Mouse (Mus musculus): ENCODE results near the gene Cpxm1. TPM values are rescaled to one million over a fixed set of nuclear protein-coding genes. Genes with fewer than 3 reads are reported as not detected.

Cpxm1 gene
- polyA plus RNA-seq, 1 experiment from 2014 or later = 36.1 TPM

DNA sequence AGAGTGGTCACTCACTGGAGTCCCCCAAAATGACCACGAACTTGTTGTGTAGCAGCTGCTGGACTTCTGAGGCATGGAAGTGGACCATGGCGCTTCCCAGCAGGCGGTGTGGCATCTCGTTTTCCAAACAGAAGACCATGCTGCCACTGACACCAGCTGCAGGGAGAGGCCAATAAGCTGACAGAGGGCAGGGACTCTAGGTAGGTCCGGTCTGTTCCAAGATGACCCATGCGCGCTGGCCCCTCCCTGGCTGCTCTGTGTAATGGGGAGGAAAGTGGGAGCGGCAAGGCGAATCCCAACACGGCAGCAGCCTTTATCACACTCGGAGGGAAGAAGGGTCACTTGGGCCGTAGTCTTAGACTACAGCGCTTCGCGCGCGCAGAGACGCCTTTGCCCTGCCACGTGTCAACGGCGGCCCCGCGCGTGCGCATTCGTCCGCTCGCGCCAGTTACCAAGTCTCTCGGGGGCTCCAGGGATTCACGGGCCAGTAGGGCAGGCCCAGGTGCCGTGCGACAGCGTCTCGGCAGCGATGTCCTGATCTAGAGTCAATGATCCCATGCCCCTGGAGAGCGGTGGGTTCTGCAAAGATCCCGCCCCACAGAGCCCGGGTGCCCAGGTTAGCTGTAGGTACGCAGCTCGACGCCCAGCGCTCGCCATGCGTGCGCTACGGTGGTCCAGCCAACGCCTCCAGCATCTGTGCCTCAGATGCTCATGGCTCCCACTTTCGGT, 26.2 kb upstream of the Cpxm1 start:
- ATAC-seq = peak; percentile 80
- Histone ChIP-seq H3K36me3 (no peaks in the 10 kb centered on the region; the same call in 1 of the 2 replicates), H3K4me1 (replicated peaks) (peaks cover 9% of the 10 kb centered on the region; the same call in 1 of the 2 replicates), H3K4me3 (replicated peaks) (peak overlapping the region; percentile 71), H3K4me2 (replicated peaks) (peak overlapping the region; percentile 92), H3K27ac (peak overlapping the region; percentile 93), H3K27me3 (replicated peaks) (no peaks in the 10 kb centered on the region), H3K9me3 (no peaks in the 10 kb centered on the region), H3K9ac (peak overlapping the region; percentile 89)
- WGBS = 15% methylated on average over 49 of the region's 49 CpGs

- Histone ChIP-seq H3K9me3 (no peaks in the 10 kb centered on the region), H3K4me3 (replicated peaks) (no peak overlapping the region), H3K27me3 (replicated peaks) (no peaks in the 10 kb centered on the region), H3K27ac (no peak overlapping the region), H3K4me2 (replicated peaks) (no peak overlapping the region), H3K9ac (no peak overlapping the region), H3K36me3 (no peaks in the 10 kb centered on the region; the same call in 1 of the 2 replicates), H3K4me1 (replicated peaks) (peaks cover 9% of the 10 kb centered on the region; the same call in 1 of the 2 replicates)
- WGBS = 97% methylated on average over 26 of the region's 26 CpGs
- no peak for ATAC-seq
Measured at GRCm38 (mm10) chr2:130421781-130422620, 24.6 kb upstream of the Cpxm1 start.

- Histone ChIP-seq H3K36me3 (no peaks in the 10 kb centered on the region), H3K27me3 (replicated peaks) (no peaks in the 10 kb centered on the region), H3K4me3 (replicated peaks) (no peak overlapping the region), H3K4me2 (replicated peaks) (no peak overlapping the region), H3K9ac (no peak overlapping the region), H3K9me3 (no peaks in the 10 kb centered on the region), H3K4me1 (replicated peaks) (no peaks in the 10 kb centered on the region), H3K27ac (no peak overlapping the region)
- 72% methylated on average over 6 of the region's 6 CpGs for WGBS
- ATAC-seq = no peak
Measured at GRCm38 (mm10) chr2:130414094-130414856, 16.9 kb upstream of the Cpxm1 start.

GRCm38 (mm10) chr2:130412775-130413174, 15.4 kb upstream of the Cpxm1 start:
- H3K4me2 ChIP-seq (replicated peaks) = no peak overlapping the region
- WGBS = 75% methylated on average over 3 of the region's 3 CpGs
- H3K36me3 ChIP-seq = no peaks in the 10 kb centered on the region
- H3K9ac ChIP-seq = no peak overlapping the region
- H3K9me3 ChIP-seq = no peaks in the 10 kb centered on the region
- no peak for ATAC-seq
- no peaks in the 10 kb centered on the region for H3K27me3 ChIP-seq (replicated peaks)
- no peak overlapping the region for H3K27ac ChIP-seq
- no peak overlapping the region for H3K4me3 ChIP-seq (replicated peaks)
- no peaks in the 10 kb centered on the region for H3K4me1 ChIP-seq (replicated peaks)

DNA sequence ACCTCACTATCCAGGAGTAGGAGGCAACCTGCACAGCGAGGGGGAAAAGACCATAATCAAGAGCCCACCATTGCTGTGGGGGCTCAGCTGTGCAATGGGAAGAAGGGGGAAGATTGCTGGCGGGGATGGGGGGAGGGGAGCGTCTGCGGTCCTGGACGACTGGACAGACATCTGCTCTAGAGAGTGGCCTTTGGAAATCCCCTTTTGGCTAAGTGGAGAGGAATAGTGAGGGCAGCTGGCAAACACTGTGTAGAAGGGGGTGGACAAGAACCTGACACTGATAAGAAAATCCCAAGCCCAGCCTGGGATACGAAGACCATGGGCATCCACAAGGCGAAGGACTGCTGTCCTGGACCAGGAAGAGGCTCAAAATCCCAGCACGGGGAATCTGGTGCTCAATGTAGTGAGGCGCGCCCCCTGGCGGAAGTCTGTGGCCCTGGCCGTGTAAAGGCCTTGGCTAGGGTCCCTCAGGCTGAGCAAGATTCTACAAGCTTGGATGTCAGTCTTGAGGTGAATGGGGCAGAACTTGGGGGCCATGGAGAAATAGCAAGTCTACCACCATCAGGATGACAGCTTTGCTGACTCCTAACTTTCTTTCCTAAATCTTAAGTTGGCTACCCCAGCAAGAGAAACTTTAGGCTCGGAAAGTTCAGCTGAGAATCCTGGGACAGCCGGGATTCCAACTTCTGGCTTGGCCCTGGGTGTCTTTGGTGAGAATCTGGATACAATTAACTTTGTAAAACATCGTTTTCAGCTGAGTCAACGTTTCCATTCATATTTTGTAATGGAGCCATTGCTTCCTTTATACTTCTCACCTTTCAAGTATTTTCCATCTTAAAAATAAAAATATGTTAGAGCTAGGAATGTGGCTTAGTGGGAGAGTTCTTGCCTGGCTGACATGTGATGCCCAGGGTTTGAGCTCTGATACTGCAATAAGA, 14.5 kb upstream of the Cpxm1 start:
- Histone ChIP-seq H3K27ac (no peak overlapping the region), H3K9ac (no peak overlapping the region), H3K4me3 (replicated peaks) (no peak overlapping the region), H3K27me3 (replicated peaks) (no peaks in the 10 kb centered on the region), H3K4me2 (replicated peaks) (0 out of 2 replicates have a peak overlapping the region, but pooled peaks have one; percentile 10), H3K4me1 (replicated peaks) (no peaks in the 10 kb centered on the region), H3K9me3 (no peaks in the 10 kb centered on the region), H3K36me3 (no peaks in the 10 kb centered on the region)
- 35% methylated on average over 16 of the region's 16 CpGs for WGBS
- ATAC-seq = peak; percentile 75

- Histone ChIP-seq H3K36me3 (no peaks in the 10 kb centered on the region), H3K27me3 (replicated peaks) (no peaks in the 10 kb centered on the region), H3K27ac (no peak overlapping the region), H3K9me3 (no peaks in the 10 kb centered on the region), H3K9ac (no peak overlapping the region), H3K4me2 (replicated peaks) (no peak overlapping the region), H3K4me1 (replicated peaks) (no peaks in the 10 kb centered on the region), H3K4me3 (replicated peaks) (no peak overlapping the region)
- WGBS = 21% methylated on average over 6 of the region's 6 CpGs
- 0 out of 2 replicates have a peak, but pooled peaks have one; percentile 25 for ATAC-seq
Measured at GRCm38 (mm10) chr2:130408194-130408593, 10.8 kb upstream of the Cpxm1 start.

DNA sequence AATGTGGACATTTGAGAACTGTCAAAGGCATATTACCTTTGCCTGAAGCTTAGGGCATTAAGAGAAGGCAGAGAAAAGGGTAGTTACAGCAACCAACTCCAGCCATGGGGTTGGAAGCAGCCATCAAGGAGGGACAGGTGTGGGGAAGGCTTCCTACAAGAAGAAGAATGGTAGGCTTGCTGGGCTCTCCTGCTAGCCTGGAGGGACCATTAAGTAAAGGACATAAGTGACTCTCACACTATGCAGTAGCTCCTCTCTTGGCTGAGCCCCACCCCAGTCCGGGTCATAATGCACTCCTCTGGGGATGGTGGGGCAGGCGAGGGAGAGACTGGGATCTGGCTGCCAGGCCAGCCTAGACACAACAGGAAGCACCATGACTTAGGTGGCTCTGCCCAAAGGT, 8.8 kb upstream of the Cpxm1 start, which contains the start of gene Tmem239:
Tmem239 (plus strand) TSS at position 301 of the 400 bp plus-strand sequence.
- 72% methylated on average over 2 of the region's 2 CpGs for WGBS
- Histone ChIP-seq H3K9ac (no peak within 1 kb of the TSS), H3K9me3 (no peaks in the 10 kb centered on the region), H3K36me3 (no peaks in the 10 kb centered on the region), H3K4me3 (replicated peaks) (no peak within 1 kb of the TSS), H3K4me2 (replicated peaks) (no peak within 1 kb of the TSS), H3K27ac (no peak within 1 kb of the TSS), H3K4me1 (replicated peaks) (no peaks in the 10 kb centered on the region; the same call in 1 of the 2 replicates), H3K27me3 (replicated peaks) (no peaks in the 10 kb centered on the region)
- no peak for ATAC-seq

GRCm38 (mm10) chr2:130404939-130405338, 7.6 kb upstream of the Cpxm1 start, which contains the start of the genes Gm28372 and 1700020A23Rik:
TSS of gene Gm28372 (plus strand) at chr2:130405239.
TSS of gene 1700020A23Rik (plus strand) at chr2:130405259.
- H3K27me3 ChIP-seq (replicated peaks) = no peaks in the 10 kb centered on the region
- WGBS = 83% methylated on average over 1 of the region's 1 CpGs
- no peak within 1 kb of the TSS for H3K9ac ChIP-seq
- no peak for ATAC-seq
- H3K4me1 ChIP-seq (replicated peaks) = peaks cover 4% of the 10 kb centered on the region; the same call in 1 of the 2 replicates
- H3K27ac ChIP-seq = no peak within 1 kb of the TSS
- no peaks in the 10 kb centered on the region for H3K9me3 ChIP-seq
- H3K4me3 ChIP-seq (replicated peaks) = no peak within 1 kb of the TSS
- no peak within 1 kb of the TSS for H3K4me2 ChIP-seq (replicated peaks)
- H3K36me3 ChIP-seq = no peaks in the 10 kb centered on the region

DNA sequence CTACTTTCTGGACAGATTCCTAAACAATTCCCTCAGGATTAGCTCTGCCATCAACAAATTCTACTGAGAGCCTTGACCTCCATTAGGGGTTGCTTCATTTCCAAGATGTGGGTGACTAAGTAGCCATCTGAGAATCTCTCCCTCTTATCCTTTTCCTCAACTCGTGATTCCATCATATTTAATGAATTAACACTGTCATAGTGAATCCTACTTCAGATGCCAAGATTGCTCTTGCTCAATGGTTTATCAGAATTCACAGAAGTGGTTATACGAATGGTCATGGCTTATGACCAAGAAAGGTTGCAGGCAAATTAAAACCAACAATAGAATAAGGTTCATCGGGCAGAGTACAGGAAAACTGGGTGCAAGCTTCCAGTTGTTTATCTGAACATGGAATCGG, 4.5 kb upstream of the Cpxm1 start:
- Histone ChIP-seq H3K36me3 (no peaks in the 10 kb centered on the region), H3K9ac (no peak overlapping the region), H3K27ac (no peak overlapping the region), H3K4me1 (replicated peaks) (peaks cover 14% of the 10 kb centered on the region; the same call in 1 of the 2 replicates), H3K4me3 (replicated peaks) (no peak overlapping the region), H3K27me3 (replicated peaks) (0 out of 2 replicates have a peak, but pooled peaks cover 6% of the 10 kb centered on the region), H3K9me3 (no peaks in the 10 kb centered on the region), H3K4me2 (replicated peaks) (no peak overlapping the region)
- 77% methylated on average over 4 of the region's 4 CpGs for WGBS
- no peak for ATAC-seq

GRCm38 (mm10) chr2:130400046-130400445, 2.7 kb upstream of the Cpxm1 start:
- no peak overlapping the region for H3K27ac ChIP-seq
- no peak overlapping the region for H3K9ac ChIP-seq
- 94% methylated on average over 1 of the region's 1 CpGs for WGBS
- H3K36me3 ChIP-seq = no peaks in the 10 kb centered on the region
- no peak overlapping the region for H3K4me2 ChIP-seq (replicated peaks)
- no peak overlapping the region for H3K4me3 ChIP-seq (replicated peaks)
- no peaks in the 10 kb centered on the region for H3K9me3 ChIP-seq
- H3K27me3 ChIP-seq (replicated peaks) = 0 out of 2 replicates have a peak, but pooled peaks cover 6% of the 10 kb centered on the region
- no peak for ATAC-seq
- H3K4me1 ChIP-seq (replicated peaks) = peaks cover 17% of the 10 kb centered on the region; the same call in 1 of the 2 replicates

DNA sequence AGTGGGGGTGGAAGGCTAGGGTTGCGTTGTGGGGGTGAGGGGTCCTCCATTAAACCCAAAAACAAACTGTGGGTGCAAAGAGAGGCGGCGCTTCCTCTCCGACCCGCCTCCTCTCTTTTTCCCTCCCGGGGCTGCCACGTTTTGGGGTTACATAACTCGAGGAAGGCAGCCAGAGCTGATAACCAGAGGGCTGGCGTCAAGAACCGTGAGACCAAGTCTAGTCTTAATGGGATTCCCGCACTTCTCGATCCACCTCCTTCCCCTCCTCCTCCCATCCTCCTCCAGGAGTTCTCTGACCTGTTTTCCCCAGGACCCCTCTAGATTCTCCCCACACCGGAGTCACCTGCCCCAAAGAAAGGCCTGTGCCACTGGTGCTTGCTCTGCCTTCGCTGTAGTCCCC, 717 bp upstream of the Cpxm1 start:
- 0 out of 2 replicates have a peak, but pooled peaks cover 6% of the 10 kb centered on the region for H3K27me3 ChIP-seq (replicated peaks)
- H3K36me3 ChIP-seq = no peaks in the 10 kb centered on the region
- ATAC-seq = no peak
- H3K9me3 ChIP-seq = no peaks in the 10 kb centered on the region
- H3K9ac ChIP-seq = no peak overlapping the region
- H3K4me2 ChIP-seq (replicated peaks) = peak overlapping the region; percentile 96
- 16% methylated on average over 14 of the region's 14 CpGs for WGBS
- H3K4me3 ChIP-seq (replicated peaks) = peak overlapping the region; percentile 61
- no peak overlapping the region for H3K27ac ChIP-seq
- H3K4me1 ChIP-seq (replicated peaks) = peaks cover 17% of the 10 kb centered on the region; the same call in 1 of the 2 replicates

Measured in intestine, embryonic 15.5 days (tissue).